Mouse (Mus musculus) liver, embryonic 14.5 days (tissue): ENCODE measurements at regions not wholly inside any gene's neighbourhood (a gene's known extent, or its start where the extent isn't known, plus 50 kb on each side); places are given as distances from the start of the nearest gene placed in this dataset.

ENCODE experiments used
- ATAC-seq: fragments of 200-750 bp; cut with Nextera tagmentation; 2 replicates; pipeline ENCODE4 v1.8.0; 2017; ENCODE audit warnings: moderate number of reproducible peaks, mild to moderate bottlenecking, moderate library complexity; ENCODE audit not compliant: insufficient read depth
- DNase-seq, 3 experiments: peaks; one replicate each; pipeline ENCODE4 v3.0.0-alpha.2; 2012 to 2013; ENCODE audit warnings: low read depth in 3 of 3, low spot score in 3 of 3
- H3K27ac ChIP-seq: fragments of 300-500 bp; sonication (generic); 2 replicates; pipeline ENCODE4 v1.5.1; 2014; ENCODE audit warnings: moderate library complexity, mild to moderate bottlenecking, control low read depth, inconsistent platforms
- H3K27me3 ChIP-seq: fragments of 300-500 bp; sonication (generic); 2 replicates; pipeline ENCODE4 v1.6.1; 2014; ENCODE audit warnings: mild to moderate bottlenecking, low read length, moderate library complexity; ENCODE audit not compliant: control insufficient read depth, insufficient read depth
- H3K36me3 ChIP-seq: fragments of 300-500 bp; sonication (generic); replicated peaks from 2 replicates; pipeline ENCODE4 v1.6.1; 2014; ENCODE audit warnings: low read depth; ENCODE audit not compliant: control insufficient read depth, insufficient read depth
- H3K4me1 ChIP-seq, 2 experiments: fragments of 200-500 bp in 1 of 2; fragments of 300-500 bp in 1 of 2; sonication (generic) in 1 of 2; replicated peaks; 2 replicates each; pipeline ENCODE4 v1.6.1; 2012 to 2014; ENCODE audit warnings: antibody characterized with exemption in 1 of 2, inconsistent platforms in 1 of 2, low read length in 1 of 2; ENCODE audit not compliant: control insufficient read depth in 2 of 2, insufficient read depth in 2 of 2
- H3K4me2 ChIP-seq: fragments of 300-500 bp; sonication (generic); 2 replicates; pipeline ENCODE4 v1.6.1; 2014; ENCODE audit warnings: low read depth, mild to moderate bottlenecking, control low read depth, moderate library complexity
- H3K4me3 ChIP-seq, 2 experiments: fragments of 200-500 bp in 1 of 2; fragments of 300-500 bp in 1 of 2; sonication (generic) in 1 of 2; 2 replicates each; pipeline ENCODE4 v1.5.1; 2012 to 2014; ENCODE audit warnings: low read depth in 2 of 2, low read length in 2 of 2, mild to moderate bottlenecking in 2 of 2, control low read depth in 1 of 2, inconsistent platforms in 1 of 2, moderate library complexity in 1 of 2; ENCODE audit not compliant: insufficient read depth in 1 of 2
- H3K9ac ChIP-seq: fragments of 300-500 bp; sonication (generic); replicated peaks from 2 replicates; pipeline ENCODE4 v1.6.1; 2014; ENCODE audit warnings: mild to moderate bottlenecking, control low read depth, moderate library complexity
- H3K9me3 ChIP-seq: fragments of 300-500 bp; sonication (generic); 2 replicates; pipeline ENCODE4 v1.6.1; 2016; ENCODE audit warnings: low read length, mixed read lengths; ENCODE audit not compliant: control insufficient read depth
- CTCF ChIP-seq: IDR thresholded peaks from 2 replicates; pipeline ENCODE4 v1.5.1; 2016; ENCODE audit warnings: antibody characterized with exemption, low read depth, control low read depth
- EP300 ChIP-seq: IDR thresholded peaks from 2 replicates; pipeline ENCODE4 v1.6.1; 2016; ENCODE audit warnings: antibody characterized with exemption, low read depth
- WGBS: fragments of 180-500 bp; shearing (Covaris S2); extraction: QIAGEN DNeasy Blood & Tissue Kit; methylation state at CpG from one replicate; pipeline ENCODE4 v1.1.7; 2014; ENCODE audit not compliant: insufficient replicate concordance; 5-methylcytosine and 5-hydroxymethylcytosine counted together

GRCm38 (mm10) chr6:51675342-51675945 lies 151.7 kb downstream of the Snx10 start:
- no peaks in the 10 kb centered on the region for H3K9me3 ChIP-seq
- WGBS = 81% methylated on average over 13 of the region's 13 CpGs
- no peak for ATAC-seq
- no peak overlapping the region for H3K4me2 ChIP-seq
- 0 out of 4 replicates have a peak, but pooled peaks cover 0 to 2% of the 10 kb centered on the region in 2 experiments for H3K4me1 ChIP-seq
- TF ChIP-seq EP300 (no peak), CTCF (no peak)
- no peaks in the 10 kb centered on the region for H3K36me3 ChIP-seq
- H3K9ac ChIP-seq = no peak overlapping the region
- H3K27me3 ChIP-seq = no peaks in the 10 kb centered on the region
- H3K4me3 ChIP-seq = no peak overlapping the region
- H3K27ac ChIP-seq = no peak overlapping the region
- no peak for DNase-seq

- no peak overlapping the region for H3K4me2 ChIP-seq
- H3K4me3 ChIP-seq = no peak overlapping the region
- H3K36me3 ChIP-seq = no peaks in the 10 kb centered on the region
- H3K9me3 ChIP-seq = no peaks in the 10 kb centered on the region
- WGBS = 58% methylated on average over 12 of the region's 12 CpGs
- H3K4me1 ChIP-seq = peaks cover 0 to 6% of the 10 kb centered on the region in 2 experiments; a peak in 1 of 4 replicates
- DNase-seq = no peak
- ATAC-seq = no peak
- TF ChIP-seq CTCF = no peak
- TF ChIP-seq EP300 = no peak
- H3K27ac ChIP-seq = no peak overlapping the region
- H3K27me3 ChIP-seq = no peaks in the 10 kb centered on the region
- no peak overlapping the region for H3K9ac ChIP-seq
Measured at GRCm38 (mm10) chr6:51677162-51677996, 153.7 kb downstream of the Snx10 start.

- TF ChIP-seq CTCF (no peak), EP300 (no peak)
- ATAC-seq (no peak), DNase-seq (no peak)
- H3K36me3 ChIP-seq = no peaks in the 10 kb centered on the region
- H3K9me3 ChIP-seq = no peaks in the 10 kb centered on the region
- no peak overlapping the region for H3K27ac ChIP-seq
- no peak overlapping the region for H3K9ac ChIP-seq
- peaks cover 0 to 7% of the 10 kb centered on the region in 2 experiments; a peak in 1 of 4 replicates for H3K4me1 ChIP-seq
- WGBS = 74% methylated on average over 3 of the region's 3 CpGs
- no peak overlapping the region for H3K4me2 ChIP-seq
- no peak overlapping the region for H3K4me3 ChIP-seq
- H3K27me3 ChIP-seq = no peaks in the 10 kb centered on the region
Measured at GRCm38 (mm10) chr6:51678743-51679142, 155.0 kb downstream of the Snx10 start.

GRCm38 (mm10) chr6:51680239-51680857 lies 156.6 kb downstream of the Snx10 start:
- no peak overlapping the region for H3K27ac ChIP-seq
- no peak overlapping the region for H3K4me3 ChIP-seq
- H3K27me3 ChIP-seq = no peaks in the 10 kb centered on the region
- ATAC-seq (no peak), DNase-seq (no peak)
- TF ChIP-seq CTCF = no peak
- no peak for TF ChIP-seq EP300
- no peaks in the 10 kb centered on the region for H3K9me3 ChIP-seq
- no peak overlapping the region for H3K4me2 ChIP-seq
- H3K36me3 ChIP-seq = no peaks in the 10 kb centered on the region
- H3K4me1 ChIP-seq = peaks cover 0 to 7% of the 10 kb centered on the region in 2 experiments; a peak in 1 of 4 replicates
- no peak overlapping the region for H3K9ac ChIP-seq
- WGBS = 56% methylated on average over 10 of the region's 10 CpGs

GRCm38 (mm10) chr6:51683131-51683530 lies 159.4 kb downstream of the Snx10 start:
- no peak for TF ChIP-seq EP300
- TF ChIP-seq CTCF = no peak
- ATAC-seq = no peak
- Histone ChIP-seq H3K9ac (no peak overlapping the region), H3K4me1 (peaks cover 0 to 7% of the 10 kb centered on the region in 2 experiments; a peak in 1 of 4 replicates), H3K4me2 (no peak overlapping the region), H3K36me3 (no peaks in the 10 kb centered on the region), H3K27ac (no peak overlapping the region), H3K27me3 (no peaks in the 10 kb centered on the region), H3K4me3 (no peak overlapping the region), H3K9me3 (no peaks in the 10 kb centered on the region)
- no peak for DNase-seq
- WGBS = 46% methylated on average over 5 of the region's 5 CpGs
